Mouse (Mus musculus): ENCODE data around the gene Rag1. TPM values are rescaled to one million over a fixed set of nuclear protein-coding genes. Genes with fewer than 3 reads are reported as not detected.

Rag1 gene
- total RNA-seq (2021), result under 1 TPM; 0.25 to 0.29 TPM

DNA sequence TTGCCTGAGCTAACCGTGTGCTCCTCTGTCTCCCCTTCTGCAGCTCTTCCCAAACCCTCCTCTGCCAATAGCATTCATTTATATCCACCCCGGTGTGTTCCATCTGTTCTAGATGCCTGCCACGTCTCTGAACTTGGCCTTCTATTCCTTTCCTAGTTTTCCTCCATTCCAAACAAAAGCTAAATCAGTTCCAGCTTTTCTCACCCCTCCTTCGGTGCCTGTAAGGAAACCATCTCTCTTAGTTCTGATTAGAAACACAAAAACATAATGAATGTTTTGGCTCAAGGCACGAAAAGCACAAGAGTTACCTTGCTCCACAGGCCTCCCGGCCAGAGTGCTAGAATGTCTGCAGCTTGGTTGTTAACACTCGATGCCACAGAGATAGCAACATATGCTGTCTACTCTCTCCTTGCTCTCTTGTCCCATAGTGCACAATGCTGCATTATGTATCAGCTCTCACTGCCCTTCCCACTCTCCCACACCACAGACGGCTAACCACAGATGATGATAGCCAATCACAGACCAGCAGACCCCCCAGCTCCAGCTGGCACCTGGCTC is at the start of gene Rag1, which contains the start of gene B230118H07Rik:
Gene Rag1 (minus strand): TSS at position 388 of the 558 bp plus-strand sequence.
Gene B230118H07Rik (minus strand): TSS at position 419 of the 558 bp plus-strand sequence.
- intact Hi-C loops (cut with DNase I), result no loop called here
- DNase-seq (ENCODE audit: low spot score in 2 of 2), result peak in 1 of 2 experiments; percentile 9

DNA sequence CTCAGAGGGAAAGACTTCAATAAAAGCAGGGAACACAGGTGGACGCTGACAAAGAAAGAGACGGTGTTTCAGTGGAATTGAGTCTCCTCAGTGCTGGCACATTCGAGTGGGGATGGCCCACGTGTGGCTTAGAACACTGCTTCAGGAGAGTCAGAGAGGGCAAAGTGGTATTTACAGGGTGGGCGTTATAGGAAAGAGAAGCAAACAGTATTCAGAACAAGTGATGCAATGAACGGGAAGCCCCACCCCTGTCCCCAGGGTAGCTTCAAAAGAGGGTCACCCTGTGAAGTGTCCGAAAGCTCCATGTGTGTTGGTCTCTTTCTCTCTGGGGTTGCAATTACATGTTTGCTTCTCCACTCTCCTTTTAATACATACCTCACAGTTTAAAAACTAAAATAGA is 46.3 kb upstream of the Rag1 start:
- no peak for DNase-seq (ENCODE audit: low spot score in 2 of 2)
- intact Hi-C loops (cut with DNase I), result no loop called here

DNA sequence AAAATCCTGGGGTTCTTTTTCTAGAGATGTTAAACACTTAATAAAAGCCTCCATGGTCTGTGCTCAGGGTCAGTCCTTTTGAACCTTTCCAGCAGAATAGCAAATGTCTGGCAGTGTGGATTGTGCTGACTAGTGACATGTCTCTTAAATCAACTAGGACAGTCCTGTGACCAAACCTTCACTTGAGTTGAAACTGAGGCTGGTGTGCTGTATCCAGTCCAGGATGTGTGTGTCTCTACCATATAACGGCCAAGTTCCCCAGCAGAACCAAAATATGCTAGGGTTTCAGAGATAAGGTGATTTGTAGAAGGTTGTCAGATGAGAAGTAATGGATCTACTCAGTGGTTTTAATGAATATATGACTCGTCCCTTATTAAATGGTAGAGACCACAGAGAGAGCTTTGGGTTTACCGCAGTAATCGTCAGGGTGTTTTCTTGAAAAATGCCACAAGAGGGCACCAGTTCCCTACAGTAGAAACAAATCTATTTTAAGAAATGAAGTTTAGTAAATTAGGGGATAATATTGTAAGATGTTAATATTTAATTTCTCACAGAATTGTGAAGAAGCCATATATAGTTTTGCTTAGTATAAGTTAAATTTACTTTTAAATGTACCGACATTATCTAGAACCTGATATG is 44.4 kb upstream of the Rag1 start:
- no peak for DNase-seq (ENCODE audit: low spot score in 2 of 2)
- intact Hi-C loops (cut with DNase I), result no loop called here

DNA sequence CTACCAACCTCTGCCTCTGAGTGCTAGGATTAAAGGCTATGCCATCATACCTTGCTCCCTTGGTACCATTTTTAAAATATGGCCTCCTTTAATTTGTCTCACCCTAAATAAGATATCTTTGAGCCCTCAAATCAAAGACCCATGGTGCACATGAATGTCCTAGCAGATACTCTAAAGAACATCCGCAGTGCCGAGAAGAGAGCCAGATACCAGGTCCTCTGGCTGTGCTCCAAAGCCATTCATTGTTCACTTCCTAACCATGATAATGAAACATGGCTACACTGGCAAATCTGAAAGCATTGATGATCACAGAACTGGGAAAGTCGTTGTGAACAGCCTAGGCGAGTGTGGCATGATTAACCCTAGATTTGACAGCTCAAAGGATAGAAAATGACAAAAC is 43.7 kb upstream of the Rag1 start:
- intact Hi-C loops (cut with DNase I), result no loop called here
- DNase-seq (ENCODE audit: low spot score in 2 of 2), result no peak

DNA sequence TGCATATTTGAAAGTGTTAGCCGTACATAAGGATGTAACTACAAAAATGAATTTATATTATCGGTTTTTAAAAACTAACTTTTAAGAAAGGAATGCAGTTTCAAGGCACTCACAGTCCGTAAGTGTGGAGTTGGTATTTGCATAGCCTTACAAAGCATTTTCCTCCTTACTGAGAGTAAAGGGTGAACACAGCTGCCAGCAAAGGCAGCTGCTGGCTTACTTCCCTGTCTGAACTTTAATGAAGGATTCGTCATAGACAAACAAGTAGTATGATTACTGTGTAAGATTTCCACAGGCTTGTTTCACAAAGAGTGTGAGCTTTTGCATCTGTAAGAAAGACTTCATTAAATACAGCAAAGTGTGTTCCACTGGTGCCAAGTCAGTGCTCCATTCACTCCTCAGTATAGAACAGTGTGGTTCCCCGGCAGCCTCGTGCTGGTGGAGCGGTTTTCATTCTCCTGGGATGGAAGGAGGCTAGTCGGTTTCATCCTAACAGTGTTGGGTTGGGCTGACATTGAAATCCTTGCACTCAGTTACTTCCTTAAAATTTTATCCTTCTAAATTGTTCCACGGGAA is 41.0 kb upstream of the Rag1 start:
- intact Hi-C loops (cut with DNase I), result no loop called here
- DNase-seq (ENCODE audit: low spot score in 2 of 2), result no peak

DNA sequence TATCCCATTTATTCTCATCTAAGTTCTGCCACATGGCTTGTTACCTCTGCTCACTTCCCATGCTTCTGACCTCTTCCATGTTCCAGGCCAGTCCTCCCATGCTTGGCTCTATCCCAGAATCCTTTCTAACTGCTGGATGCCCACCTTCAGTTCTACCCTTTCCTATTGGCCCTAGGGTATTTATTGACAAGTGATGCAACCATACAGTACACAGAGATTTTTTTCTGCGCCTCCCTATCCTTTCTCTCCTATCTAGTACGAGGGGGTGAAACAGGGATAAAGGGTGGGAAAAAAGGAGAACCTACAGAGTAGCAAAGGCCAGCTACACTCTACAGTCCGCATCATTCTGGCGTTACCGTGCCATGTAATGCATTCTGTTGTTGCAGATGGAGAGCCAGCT is 38.7 kb upstream of the Rag1 start:
- intact Hi-C loops (cut with DNase I), result no loop called here
- DNase-seq (ENCODE audit: low spot score in 2 of 2), result no peak

DNA sequence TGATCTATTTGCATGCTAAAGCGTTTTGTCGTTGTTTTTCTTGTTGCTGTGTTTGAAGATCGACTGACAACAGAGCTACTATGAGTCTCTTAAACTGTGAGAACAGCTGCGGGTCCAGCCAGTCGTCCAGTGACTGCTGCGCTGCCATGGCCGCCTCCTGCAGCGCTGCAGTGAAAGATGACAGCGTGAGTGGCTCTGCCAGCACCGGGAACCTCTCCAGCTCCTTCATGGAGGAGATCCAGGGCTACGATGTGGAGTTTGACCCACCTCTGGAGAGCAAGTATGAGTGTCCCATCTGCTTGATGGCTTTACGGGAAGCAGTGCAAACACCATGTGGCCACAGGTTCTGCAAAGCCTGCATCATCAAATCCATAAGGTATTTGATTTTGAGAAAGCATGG is 35.1 kb upstream of the Rag1 start:
- no peak for DNase-seq (ENCODE audit: low spot score in 2 of 2)
- intact Hi-C loops (cut with DNase I), result no loop called here

DNA sequence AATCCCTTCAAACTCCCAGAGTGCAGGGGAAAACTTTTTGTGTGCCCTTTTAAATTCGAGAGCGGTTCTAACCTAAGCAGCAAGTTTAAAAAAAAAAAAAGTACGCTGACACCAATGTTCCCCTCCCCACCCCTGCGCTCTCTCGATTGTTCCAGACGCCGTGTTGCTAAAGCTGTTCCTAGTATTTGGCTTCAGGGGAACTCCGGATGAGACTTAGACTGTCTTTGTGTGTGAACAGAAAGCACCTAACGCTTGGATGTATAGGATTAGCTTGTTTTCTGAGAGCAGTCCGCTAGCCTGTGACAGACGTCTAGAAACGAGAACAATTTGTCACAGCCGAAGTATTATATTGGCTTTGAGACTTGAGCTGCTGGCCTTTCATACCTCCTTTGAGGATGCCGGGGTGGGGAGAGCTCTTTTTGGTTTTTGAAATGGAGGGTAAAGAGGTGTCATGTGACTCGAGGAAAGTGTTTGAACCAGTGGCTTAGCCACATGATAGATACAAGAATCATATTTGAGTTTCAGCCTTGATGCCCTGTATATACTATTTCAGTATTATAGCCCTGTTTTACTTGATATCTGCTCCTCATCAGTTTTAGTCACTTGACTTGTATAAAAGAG is 30.0 kb upstream of the Rag1 start:
- intact Hi-C loops (cut with DNase I), result no loop called here
- no peak for DNase-seq (ENCODE audit: low spot score in 2 of 2)

DNA sequence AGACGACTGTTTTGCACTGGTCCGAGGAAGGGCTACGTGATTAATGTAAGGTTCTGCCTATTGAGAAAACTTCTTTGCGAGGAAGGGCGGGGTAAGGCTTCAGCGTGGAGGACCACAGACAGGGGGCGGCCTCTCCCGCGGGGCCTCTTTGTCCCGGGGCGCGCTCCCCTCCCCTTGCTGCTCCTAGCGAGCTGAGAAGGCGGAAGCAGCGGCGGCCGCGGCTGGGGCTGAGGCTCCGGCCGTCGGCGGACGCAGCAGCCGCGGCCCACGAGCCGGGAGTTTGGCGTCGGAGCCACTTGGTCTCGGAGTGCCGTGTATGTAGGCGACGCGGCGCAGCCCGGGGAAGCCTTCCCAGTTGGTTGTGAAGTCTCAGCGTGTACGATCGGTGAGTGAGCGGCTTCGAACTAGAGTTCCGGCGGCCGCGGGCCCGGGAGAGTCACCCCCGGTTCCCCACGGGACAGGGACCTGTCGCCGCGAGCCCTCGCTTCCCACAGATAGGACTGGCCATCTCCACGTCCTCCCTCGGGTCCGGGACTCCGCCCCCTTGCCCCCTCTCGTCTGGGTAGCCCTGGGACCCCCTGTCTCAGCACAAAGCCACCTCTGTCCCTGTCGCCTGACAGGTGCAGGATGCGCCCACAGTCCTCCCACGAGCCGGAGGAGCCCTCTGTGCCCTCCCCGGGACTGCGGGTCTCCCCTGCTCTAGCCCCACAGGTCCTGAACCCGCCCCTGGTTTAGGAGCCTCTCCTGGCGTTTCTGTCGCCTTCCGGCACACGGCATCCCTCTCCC is 29.1 kb upstream of the Rag1 start, which contains the start of gene Traf6:
Gene Traf6 (plus strand): TSS at position 194 of the 786 bp plus-strand sequence.
- intact Hi-C loops (cut with DNase I), result no loop called here
- peak; percentile 81 for DNase-seq (ENCODE audit: low spot score in 2 of 2)

DNA sequence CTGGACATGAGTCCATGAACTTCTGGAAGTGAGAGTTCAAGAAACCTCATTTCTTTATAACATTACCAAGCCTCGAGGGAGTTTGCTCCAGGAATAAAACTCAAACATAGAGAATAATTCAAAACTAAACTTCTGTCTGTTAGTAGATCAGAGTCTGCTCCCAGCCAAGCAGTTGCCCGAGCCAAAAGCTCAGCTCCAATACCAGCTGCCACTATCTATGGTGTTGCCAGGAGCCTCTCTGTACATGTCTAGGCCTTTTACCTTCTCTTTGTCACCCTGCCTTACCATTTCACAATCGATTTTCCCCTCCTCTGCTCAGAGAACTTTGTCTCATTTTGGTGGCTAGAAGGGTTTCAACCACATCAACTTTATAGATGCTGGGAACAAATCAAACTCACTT is 24.2 kb upstream of the Rag1 start:
- intact Hi-C loops (cut with DNase I), result no loop called here
- no peak for DNase-seq (ENCODE audit: low spot score in 2 of 2)

DNA sequence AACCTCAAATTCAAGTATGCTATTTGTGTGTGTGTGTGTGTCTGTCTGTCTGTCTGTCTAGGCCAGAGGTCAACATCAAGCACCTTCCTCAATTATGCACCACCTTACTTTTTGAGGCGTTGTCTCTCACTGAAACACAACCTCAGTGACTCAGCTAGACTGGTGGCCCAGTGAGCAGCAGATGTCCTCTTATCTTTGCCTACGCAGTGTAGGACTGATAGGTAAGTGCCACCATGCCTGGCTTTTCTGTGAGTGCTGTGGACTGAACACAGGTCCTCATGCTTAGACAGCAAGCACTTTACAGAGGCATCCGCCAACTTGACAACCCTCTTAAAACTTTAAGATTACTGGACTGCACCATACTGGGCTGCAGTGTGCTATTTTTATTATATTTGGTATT is 19.4 kb upstream of the Rag1 start:
- intact Hi-C loops (cut with DNase I), result no loop called here
- no peak for DNase-seq (ENCODE audit: low spot score in 2 of 2)

DNA sequence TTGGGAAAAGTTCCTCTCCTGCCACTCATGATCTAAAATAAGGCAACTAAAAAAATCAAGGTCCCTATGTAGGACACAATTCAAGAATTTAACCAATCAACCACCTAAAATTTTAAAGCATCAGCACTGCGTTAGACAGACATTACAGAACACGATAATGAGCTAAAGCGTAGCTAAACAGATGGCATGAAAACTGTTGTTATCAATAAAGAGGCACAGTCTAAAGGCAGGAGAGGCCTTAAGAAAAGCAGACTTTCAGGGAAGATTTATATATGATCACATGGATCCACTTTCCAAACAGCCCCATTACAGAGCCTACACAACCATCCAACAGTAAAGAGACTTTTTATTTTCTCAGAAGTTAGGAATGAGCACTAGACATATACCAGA is 16.4 kb upstream of the Rag1 start:
- DNase-seq (ENCODE audit: low spot score in 2 of 2), result no peak
- intact Hi-C loops (cut with DNase I), result no loop called here

DNA sequence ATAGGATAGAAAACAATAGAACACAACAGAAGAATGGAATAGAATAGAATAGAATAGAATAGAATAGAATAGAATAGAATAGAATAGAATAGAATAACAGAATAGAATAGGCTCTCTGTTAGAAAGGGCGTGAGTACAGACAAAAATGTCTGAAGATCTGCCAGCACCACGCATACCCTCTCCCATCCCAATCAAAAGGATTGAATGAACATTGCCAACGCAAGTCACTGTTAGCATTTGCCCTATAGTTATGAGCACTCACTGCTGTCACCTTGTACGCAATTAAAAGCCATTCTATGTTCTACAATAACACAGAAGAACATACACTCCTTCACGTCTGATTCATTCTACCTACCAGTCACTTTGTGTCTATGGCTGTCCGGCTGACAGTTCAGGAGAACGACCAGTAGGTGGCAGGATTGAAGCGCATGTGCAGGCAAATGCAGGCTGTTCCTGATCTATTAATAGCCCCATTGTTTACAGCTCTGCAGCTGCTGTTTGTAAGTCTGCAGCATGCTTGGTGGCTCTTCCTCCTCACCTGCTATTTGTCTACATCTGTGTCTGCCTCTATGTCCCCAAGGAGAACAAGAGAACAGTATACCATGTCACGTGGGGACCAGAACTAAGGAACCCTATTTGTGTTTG is 15.9 kb upstream of the Rag1 start:
- DNase-seq (ENCODE audit: low spot score in 2 of 2), result peak; percentile 50 to 63
- intact Hi-C loops (cut with DNase I), result no loop called here

DNA sequence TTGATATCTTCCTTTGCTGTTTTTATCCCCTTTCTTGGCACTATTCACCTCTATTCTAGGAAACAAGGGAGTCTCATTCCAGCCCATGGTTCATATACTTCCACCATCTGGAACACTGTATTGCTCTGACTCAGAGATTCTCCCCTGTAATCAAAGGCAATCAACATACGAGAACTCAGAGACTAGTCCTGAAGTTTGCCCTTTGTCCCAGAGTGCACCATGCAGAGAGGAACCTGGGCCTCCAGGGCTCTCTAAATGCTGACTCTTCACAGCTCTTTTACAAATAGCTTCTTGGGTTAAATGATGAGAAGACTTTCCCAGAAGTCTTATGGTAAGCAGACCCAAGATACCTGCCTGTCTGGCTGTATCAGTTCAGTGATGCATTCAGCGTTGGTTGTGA is 11.2 kb upstream of the Rag1 start:
- intact Hi-C loops (cut with DNase I), result no loop called here
- DNase-seq (ENCODE audit: low spot score in 2 of 2), result no peak

DNA sequence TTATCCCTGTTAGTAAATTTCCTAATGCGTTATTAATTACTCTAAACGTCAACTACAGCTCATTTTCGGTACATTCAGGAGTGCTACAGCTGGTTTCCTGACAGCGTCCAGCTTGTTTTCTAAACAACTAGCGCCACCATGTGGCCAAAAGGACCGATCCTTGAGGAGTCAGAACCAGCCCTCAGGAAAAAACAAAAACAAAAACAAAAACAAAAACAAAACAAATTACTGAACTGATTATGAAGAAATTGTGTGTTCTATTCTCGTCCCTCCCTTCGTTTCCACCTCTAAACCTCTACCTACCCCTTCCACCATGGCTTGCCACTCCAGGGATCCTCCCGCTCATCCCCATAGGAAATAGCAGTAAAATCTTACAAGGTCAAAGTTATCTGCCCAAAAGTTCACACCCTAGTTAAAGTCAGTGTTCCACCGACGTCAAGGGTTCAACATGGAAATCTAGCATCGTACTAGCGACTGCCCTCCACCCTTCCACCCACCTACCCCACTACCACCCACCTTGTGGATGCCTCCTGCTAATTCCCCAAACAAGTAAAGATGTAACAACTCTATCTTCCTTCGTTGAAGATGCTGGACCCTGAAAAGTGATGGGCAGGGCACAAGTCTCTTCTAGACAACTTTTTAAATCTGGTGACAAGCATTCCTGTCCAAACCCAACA is 3.8 kb upstream of the Rag1 start:
- intact Hi-C loops (cut with DNase I), result loop anchor here (1.0 to 5.0 kb wide), 3 partner anchors 56 to 181 kb away; no protein-coding TSS in a partner anchor
- DNase-seq (ENCODE audit: low spot score in 2 of 2), result peak; percentile 60 to 70

DNA sequence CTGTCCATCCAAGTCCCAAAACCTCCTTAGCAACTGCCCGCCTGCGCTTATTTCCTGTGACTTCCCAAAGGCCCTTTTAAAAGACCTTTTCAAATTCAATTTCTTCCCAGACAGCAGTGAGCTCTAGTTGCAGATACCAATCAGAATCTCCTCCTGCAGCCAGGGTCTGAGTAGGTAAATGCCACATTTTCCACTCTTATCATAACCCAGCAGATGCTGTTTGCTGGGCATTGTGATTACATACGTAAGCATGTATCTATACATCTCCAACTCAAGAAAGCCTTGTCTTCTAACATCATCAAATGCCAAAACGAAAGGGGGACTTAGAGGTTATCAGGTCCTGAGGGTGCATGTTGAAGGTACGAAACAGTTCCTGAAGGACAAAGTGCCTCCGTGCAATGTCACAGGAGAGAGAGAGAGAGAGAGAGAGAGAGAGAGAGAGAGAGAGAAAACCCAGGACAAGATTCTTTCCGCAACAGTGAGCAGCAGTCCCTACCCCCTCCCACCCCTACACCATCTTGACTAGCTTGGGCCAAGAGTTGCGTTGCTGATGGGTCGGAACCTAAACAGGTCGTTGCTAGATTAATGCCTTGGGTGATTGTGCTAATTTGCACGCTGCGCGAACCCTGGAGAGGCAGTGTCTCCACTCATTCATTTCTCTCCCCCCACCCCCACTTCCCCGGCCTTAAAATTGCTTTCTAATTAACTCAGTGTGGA is 3.1 kb upstream of the Rag1 start:
- no peak for DNase-seq (ENCODE audit: low spot score in 2 of 2)
- intact Hi-C loops (cut with DNase I), result loop anchor here (2.0 to 5.0 kb wide), 2 partner anchors 56 to 180 kb away; no protein-coding TSS in a partner anchor

DNA sequence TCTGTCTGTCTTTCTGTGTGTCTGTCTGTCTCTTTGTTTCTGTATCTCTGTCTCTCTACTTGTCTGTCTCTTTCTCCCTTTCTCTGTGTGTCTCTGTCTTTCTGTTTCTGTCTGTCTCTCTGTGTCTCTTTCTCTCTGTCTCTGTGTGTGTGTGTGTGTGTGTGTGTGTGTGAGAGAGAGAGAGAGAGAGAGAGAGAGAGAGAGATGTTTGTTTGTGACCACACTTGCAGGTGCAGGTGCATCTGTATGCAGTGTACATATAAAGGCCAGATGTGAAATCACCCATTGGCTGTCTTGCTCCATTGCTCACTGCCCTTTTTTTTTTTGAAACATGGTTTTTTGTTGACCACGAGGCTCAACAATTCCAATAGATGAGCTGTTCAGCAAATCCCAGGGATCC is 1.1 kb upstream of the Rag1 start:
- no peak for DNase-seq (ENCODE audit: low spot score in 2 of 2)
- intact Hi-C loops (cut with DNase I), result loop anchor here (5.0 kb wide), 1 partner anchor 178 kb away; no protein-coding TSS in a partner anchor

DNA sequence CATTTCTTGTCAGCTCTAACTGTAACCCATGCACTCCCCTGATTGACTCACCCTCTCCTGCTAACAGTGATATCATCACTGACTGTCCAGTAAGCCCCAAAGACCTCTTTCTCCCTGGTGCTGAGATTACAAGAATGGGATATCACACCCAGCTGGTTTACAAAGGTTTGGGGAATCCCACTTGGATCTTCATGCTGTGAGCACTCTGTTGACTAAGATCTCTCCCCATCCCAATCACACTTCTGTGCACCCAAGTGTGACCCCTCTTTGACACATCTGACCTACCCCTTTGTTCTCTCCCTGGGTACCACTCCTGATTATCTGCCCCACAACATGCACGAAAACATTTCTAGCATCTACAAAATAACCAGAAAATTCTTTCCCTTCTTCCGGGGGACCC is 940 bp downstream of the Rag1 start:
- intact Hi-C loops (cut with DNase I), result no loop called here

More for the DNA sequence above, 940 bp downstream of the Rag1 start:
- DNase-seq (ENCODE audit: low spot score in 2 of 2), result no peak

Measured in left cerebral cortex, postnatal 36 days (tissue).